Mouse (Mus musculus) hindbrain, postnatal 0 days (tissue): Measurements from ENCODE around the gene Isg20l2. TPM values are rescaled to one million over a fixed set of nuclear protein-coding genes. Genes with fewer than 3 reads are reported as not detected.

Experiments used
- ATAC-seq: fragments of 200-750 bp; cut with Nextera tagmentation; 2 replicates; pipeline ENCODE4 v1.8.0; 2017; ENCODE audit warnings: mild to moderate bottlenecking, moderate TSS enrichment, moderate library complexity
- DNase-seq: peaks from one replicate; pipeline ENCODE4 v3.0.0-alpha.2; 2015; ENCODE audit warnings: low spot score
- H3K27ac ChIP-seq: fragments of 300-500 bp; sonication (generic); 2 replicates; pipeline ENCODE4 v1.5.1; 2014; ENCODE audit warnings: mild to moderate bottlenecking
- H3K27me3 ChIP-seq: fragments of 300-500 bp; sonication (generic); 2 replicates; pipeline ENCODE4 v1.6.1; 2014; ENCODE audit warnings: low read length, mixed read lengths; ENCODE audit not compliant: insufficient read depth
- H3K36me3 ChIP-seq: fragments of 300-500 bp; sonication (generic); 2 replicates; pipeline ENCODE4 v1.6.1; 2014; ENCODE audit warnings: low read length, mixed read lengths; ENCODE audit not compliant: insufficient read depth
- H3K4me1 ChIP-seq: fragments of 300-500 bp; sonication (generic); 2 replicates; pipeline ENCODE4 v1.6.1; 2014; ENCODE audit warnings: antibody characterized with exemption, low read length, mixed read lengths; ENCODE audit not compliant: insufficient read depth
- H3K4me2 ChIP-seq: fragments of 300-500 bp; sonication (generic); 2 replicates; pipeline ENCODE4 v1.6.1; 2014; ENCODE audit warnings: low read depth, mild to moderate bottlenecking, low read length, moderate library complexity, mixed read lengths
- H3K4me3 ChIP-seq: fragments of 300-500 bp; sonication (generic); 2 replicates; pipeline ENCODE4 v1.5.1; 2014; ENCODE audit warnings: low read length
- H3K9ac ChIP-seq: fragments of 300-500 bp; sonication (generic); replicated peaks from 2 replicates; pipeline ENCODE4 v1.6.1; 2014; ENCODE audit warnings: mild to moderate bottlenecking, low read length, moderate library complexity, mixed read lengths
- H3K9me3 ChIP-seq: fragments of 300-500 bp; sonication (generic); 2 replicates; pipeline ENCODE4 v1.6.1; 2016; ENCODE audit warnings: low read length, mixed read lengths
- CTCF ChIP-seq: IDR thresholded peaks from 2 replicates; pipeline ENCODE4 v1.5.1; 2016; ENCODE audit warnings: antibody characterized with exemption, control low read depth, low read depth
- WGBS: fragments of 180-500 bp; shearing (Covaris S2); extraction: QIAGEN DNeasy Blood & Tissue Kit; methylation state at CpG from one replicate; pipeline ENCODE4 v1.1.7; 2014; 5-methylcytosine and 5-hydroxymethylcytosine counted together
- polyA plus RNA-seq: library from polyadenylated mRNA; unstranded; fragments of >200 nt; fragmentation: Nextera tagmentation; extraction: Ambion mirVana; gene quantifications from 2 replicates; pipeline ENCODE4 v1.2.1, GENCODE M21; 2015
- total RNA-seq: library from RNA; depleted of rRNA; stranded (reverse); fragments of >200 nt; gene quantifications from 2 replicates; pipeline ENCODE4 v1.2.3, GENCODE M21; 2014

The Isg20l2 gene
- total and polyA plus RNA-seq, 2 experiments from 2014 or later, result 19.1 to 26.2 TPM

GRCm38 (mm10) chr3:87973593-87974380 lies 43.7 kb downstream of the Isg20l2 start:
- Histone ChIP-seq H3K27ac (peak overlapping the region; percentile 33), H3K36me3 (no peaks in the 10 kb centered on the region), H3K4me2 (peak overlapping the region; percentile 67), H3K4me1 (peaks cover 12% of the 10 kb centered on the region), H3K4me3 (peak overlapping the region; percentile 19), H3K9me3 (no peaks in the 10 kb centered on the region), H3K27me3 (no peaks in the 10 kb centered on the region), H3K9ac (peak overlapping the region; percentile 26; the same call in 1 of the 2 replicates)
- DNase-seq, result no peak
- no peak for TF ChIP-seq CTCF
- ATAC-seq, result peak; percentile 19; the same call in 1 of the 2 replicates
- 20% methylated on average over 14 of the region's 14 CpGs for WGBS

GRCm38 (mm10) chr3:87974381-87974987 lies 44.4 kb downstream of the Isg20l2 start:
- Histone ChIP-seq H3K4me3 (0 out of 2 replicates have a peak overlapping the region, but pooled peaks have one; percentile 19), H3K9ac (0 out of 2 replicates have a peak overlapping the region, but pooled peaks have one; percentile 7), H3K27ac (peak overlapping the region; percentile 33; the same call in 1 of the 2 replicates), H3K4me2 (peak overlapping the region; percentile 67), H3K9me3 (no peaks in the 10 kb centered on the region), H3K36me3 (no peaks in the 10 kb centered on the region), H3K27me3 (no peaks in the 10 kb centered on the region), H3K4me1 (peaks cover 12% of the 10 kb centered on the region)
- DNase-seq (peak; percentile 66), ATAC-seq (peak; percentile 73)
- 20% methylated on average over 12 of the region's 12 CpGs for WGBS
- no peak for TF ChIP-seq CTCF

- no peak overlapping the region for H3K27ac ChIP-seq
- H3K4me1 ChIP-seq, result peaks cover 14% of the 10 kb centered on the region
- no peak overlapping the region for H3K4me3 ChIP-seq
- ATAC-seq (no peak), DNase-seq (no peak)
- no peaks in the 10 kb centered on the region for H3K36me3 ChIP-seq
- no peaks in the 10 kb centered on the region for H3K27me3 ChIP-seq
- 86% methylated on average over 5 of the region's 5 CpGs for WGBS
- no peak for TF ChIP-seq CTCF
- no peak overlapping the region for H3K4me2 ChIP-seq
- H3K9me3 ChIP-seq, result no peaks in the 10 kb centered on the region
- no peak overlapping the region for H3K9ac ChIP-seq
Observed at GRCm38 (mm10) chr3:87979493-87979892, 49.4 kb downstream of the Isg20l2 start.

GRCm38 (mm10) chr3:87980085-87980484 lies 50.0 kb downstream of the Isg20l2 start:
- no peak for ATAC-seq

GRCm38 (mm10) chr3:87980728-87981127 lies 50.6 kb downstream of the Isg20l2 start:
- Histone ChIP-seq H3K9me3 (no peaks in the 10 kb centered on the region), H3K4me1 (peaks cover 14% of the 10 kb centered on the region), H3K4me3 (no peak overlapping the region), H3K36me3 (no peaks in the 10 kb centered on the region), H3K9ac (no peak overlapping the region), H3K27me3 (no peaks in the 10 kb centered on the region), H3K4me2 (no peak overlapping the region), H3K27ac (no peak overlapping the region)
- no peak for DNase-seq
- TF ChIP-seq CTCF, result no peak
- ATAC-seq, result no peak
- 65% methylated on average over 5 of the region's 5 CpGs for WGBS

More at GRCm38 (mm10) chr3:87980085-87980484, 50.0 kb downstream of the Isg20l2 start:
- no peak overlapping the region for H3K4me2 ChIP-seq
- 74% methylated on average over 3 of the region's 3 CpGs for WGBS
- peaks cover 14% of the 10 kb centered on the region for H3K4me1 ChIP-seq
- H3K27ac ChIP-seq, result no peak overlapping the region
- DNase-seq, result no peak
- no peak overlapping the region for H3K4me3 ChIP-seq
- H3K36me3 ChIP-seq, result no peaks in the 10 kb centered on the region
- H3K9me3 ChIP-seq, result no peaks in the 10 kb centered on the region
- no peak overlapping the region for H3K9ac ChIP-seq
- TF ChIP-seq CTCF, result no peak
- H3K27me3 ChIP-seq, result no peaks in the 10 kb centered on the region

GRCm38 (mm10) chr3:87981214-87981760 lies 51.2 kb downstream of the Isg20l2 start:
- 77% methylated on average over 6 of the region's 6 CpGs for WGBS
- no peak overlapping the region for H3K4me3 ChIP-seq
- TF ChIP-seq CTCF, result no peak
- H3K36me3 ChIP-seq, result no peaks in the 10 kb centered on the region
- H3K27ac ChIP-seq, result no peak overlapping the region
- H3K27me3 ChIP-seq, result no peaks in the 10 kb centered on the region
- ATAC-seq, result no peak
- no peaks in the 10 kb centered on the region for H3K9me3 ChIP-seq
- H3K4me2 ChIP-seq, result no peak overlapping the region
- DNase-seq, result no peak
- peaks cover 16% of the 10 kb centered on the region for H3K4me1 ChIP-seq
- H3K9ac ChIP-seq, result no peak overlapping the region
